Mouse (Mus musculus) mesoderm, embryonic 11.5 days (tissue): ENCODE results near the gene Frs2.
"Not testable (repeated sequence)": the region's sequence is repeated elsewhere in the genome, so short reads cannot be mapped to it uniquely, and the experiment has no call there.

Experiments
- DNase-seq: peaks from one replicate; pipeline ENCODE4 v3.0.0-alpha.2; 2012; ENCODE audit warnings: low read depth, low spot score

Frs2 gene

GRCm38 (mm10) chr10:117146421-117146820, 1.9 kb downstream of the Frs2 start:
- no peak for DNase-seq

DNA sequence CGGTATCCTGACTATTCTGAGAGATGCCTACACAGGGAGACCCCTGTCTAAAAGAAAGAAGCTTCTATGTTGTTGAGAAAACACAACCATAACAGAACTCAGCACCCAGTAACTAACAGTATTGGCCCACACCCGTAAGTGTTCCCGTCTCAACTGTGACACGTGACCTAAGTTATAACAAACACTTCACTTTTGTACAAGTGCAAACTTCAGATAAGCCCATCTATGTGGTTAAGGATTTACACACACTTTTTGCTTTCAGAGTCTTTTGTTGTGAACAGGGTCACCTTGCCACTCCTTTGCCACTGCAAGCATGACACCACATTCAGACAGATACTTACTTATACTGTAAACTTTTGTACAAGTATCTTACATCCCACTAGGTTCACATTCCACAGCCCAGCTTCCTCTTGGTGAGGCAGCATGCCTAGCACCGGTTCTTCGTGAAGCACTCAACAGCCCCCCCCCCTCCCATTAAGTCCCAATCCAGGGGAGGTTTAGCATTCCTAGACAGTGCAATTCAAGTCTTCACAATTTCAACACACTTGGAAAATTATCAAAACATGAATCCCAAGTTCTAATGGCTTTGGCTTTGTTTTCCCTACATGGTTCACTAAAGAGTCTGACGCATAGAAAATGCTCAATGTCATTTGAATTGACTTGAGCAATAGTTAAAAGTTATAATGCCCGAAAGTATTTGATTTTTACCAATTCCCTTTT, 2.6 kb downstream of the Frs2 start:
- no peak for DNase-seq

- no peak for DNase-seq
Measured at GRCm38 (mm10) chr10:117144628-117145027, 3.7 kb downstream of the Frs2 start.

- no peak for DNase-seq
Measured at GRCm38 (mm10) chr10:117144071-117144470, 4.3 kb downstream of the Frs2 start.

DNA sequence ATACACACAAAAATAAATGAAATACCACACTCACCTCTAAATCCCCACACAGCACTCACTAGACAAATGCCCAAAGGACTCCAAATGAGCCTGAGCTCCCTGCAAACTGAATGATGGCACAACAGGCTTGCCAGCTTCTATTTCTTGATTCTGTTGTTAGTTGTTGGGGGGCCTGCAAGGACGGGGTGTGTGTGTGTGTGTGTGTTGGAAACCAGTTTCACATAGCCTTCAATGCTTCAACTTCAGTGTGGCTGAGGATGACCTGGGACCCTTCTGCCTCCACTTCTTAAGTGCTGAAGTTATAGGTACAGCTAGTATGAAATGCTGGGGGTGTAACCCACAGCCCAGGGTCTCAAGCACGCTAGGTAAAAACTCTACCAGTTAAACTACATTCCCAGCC, 5.0 kb downstream of the Frs2 start:
- DNase-seq, result no peak

DNA sequence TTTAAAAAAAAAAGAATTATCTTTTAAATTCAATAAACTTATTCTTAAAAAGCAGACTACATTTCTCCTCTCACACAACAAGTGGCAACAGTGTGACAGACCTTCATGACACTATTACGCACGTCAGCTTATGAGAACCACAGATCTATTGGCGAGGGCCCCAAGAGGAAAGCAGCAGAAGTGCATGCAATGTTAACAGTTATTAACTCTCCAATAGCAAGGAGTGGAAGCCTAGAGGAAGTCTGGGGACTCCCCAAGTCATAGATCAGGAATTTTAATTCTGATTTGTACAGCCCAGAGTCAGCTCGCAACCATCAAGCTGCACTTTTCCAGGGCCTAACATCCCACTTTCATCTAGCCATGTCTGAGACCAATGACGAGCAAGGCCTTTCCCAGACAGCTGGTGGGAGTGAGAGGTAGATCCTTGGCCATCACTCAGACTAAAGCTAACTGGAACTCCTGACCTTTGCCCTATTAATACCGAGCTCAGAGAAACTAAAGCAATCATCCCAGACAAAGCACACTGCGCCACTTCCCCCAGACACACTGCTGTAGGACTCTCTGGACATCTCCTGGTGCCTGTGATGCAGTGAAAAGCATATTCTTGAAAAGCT, 6.3 kb downstream of the Frs2 start:
- peak; percentile 39 for DNase-seq

- not testable (repeated sequence) for DNase-seq
Measured at GRCm38 (mm10) chr10:117131506-117131905, 16.8 kb downstream of the Frs2 start.

- DNase-seq, result no peak
Measured at GRCm38 (mm10) chr10:117130037-117130436, 18.3 kb downstream of the Frs2 start.

DNA sequence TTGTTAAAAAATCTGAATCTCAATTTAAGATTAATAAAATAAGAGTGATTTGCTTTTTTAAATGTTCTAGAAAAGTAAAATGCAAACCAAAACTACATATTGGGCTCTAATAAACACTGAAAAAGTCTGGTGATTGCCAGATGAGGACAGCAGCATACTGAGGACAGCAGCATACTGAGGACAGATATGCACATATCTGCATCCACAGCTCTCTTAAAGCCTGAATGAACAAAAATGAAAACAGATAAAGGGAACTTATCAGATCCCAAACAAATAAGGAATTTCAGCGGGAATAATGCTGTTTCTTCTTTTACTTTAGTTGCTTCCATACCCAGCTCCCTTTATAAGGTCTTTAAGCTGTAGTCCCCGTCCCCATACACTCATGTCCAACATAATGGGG, 19.6 kb downstream of the Frs2 start:
- no peak for DNase-seq

DNA sequence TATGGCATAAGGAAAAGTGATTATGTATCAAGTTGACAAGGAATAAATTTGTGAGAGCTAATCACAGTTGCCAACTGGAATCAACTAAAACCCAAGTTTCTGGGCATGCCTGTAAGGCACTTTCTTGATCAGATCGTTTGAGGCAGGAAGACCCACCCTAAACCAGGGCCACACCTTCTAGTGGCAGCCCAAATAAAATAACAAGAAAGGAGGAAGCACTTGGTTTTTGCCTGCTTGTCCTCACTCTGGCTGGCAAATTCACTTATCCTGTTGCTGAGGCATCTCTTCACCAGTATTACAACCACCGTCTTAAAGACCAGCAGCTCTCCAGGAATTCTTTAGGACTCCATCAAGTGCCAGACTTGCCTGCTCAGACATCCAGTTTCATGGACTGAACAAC, 20.9 kb downstream of the Frs2 start:
- no peak for DNase-seq

- DNase-seq, result no peak
Measured at GRCm38 (mm10) chr10:117126719-117127118, 21.6 kb downstream of the Frs2 start.

- no peak for DNase-seq
Measured at GRCm38 (mm10) chr10:117126233-117126632, 22.1 kb downstream of the Frs2 start.

DNA sequence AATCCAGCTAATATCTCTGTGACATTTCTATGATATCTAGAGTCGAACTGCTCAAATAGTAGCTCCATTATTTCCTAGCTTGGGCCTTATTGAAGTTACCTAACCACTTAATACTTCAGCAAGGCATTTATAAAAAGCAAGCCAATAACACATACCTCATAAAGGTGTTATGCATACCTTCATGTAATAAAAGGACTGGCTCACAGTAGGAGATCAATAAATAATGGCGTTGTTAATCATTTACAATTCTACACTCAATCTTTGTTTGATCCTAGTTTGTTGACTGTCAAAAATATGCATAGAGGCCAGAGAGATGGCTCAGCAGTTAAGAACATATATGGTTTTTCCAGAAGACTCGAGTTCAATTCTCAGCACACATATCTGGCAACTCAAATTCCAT, 26.9 kb downstream of the Frs2 start:
- no peak for DNase-seq

DNA sequence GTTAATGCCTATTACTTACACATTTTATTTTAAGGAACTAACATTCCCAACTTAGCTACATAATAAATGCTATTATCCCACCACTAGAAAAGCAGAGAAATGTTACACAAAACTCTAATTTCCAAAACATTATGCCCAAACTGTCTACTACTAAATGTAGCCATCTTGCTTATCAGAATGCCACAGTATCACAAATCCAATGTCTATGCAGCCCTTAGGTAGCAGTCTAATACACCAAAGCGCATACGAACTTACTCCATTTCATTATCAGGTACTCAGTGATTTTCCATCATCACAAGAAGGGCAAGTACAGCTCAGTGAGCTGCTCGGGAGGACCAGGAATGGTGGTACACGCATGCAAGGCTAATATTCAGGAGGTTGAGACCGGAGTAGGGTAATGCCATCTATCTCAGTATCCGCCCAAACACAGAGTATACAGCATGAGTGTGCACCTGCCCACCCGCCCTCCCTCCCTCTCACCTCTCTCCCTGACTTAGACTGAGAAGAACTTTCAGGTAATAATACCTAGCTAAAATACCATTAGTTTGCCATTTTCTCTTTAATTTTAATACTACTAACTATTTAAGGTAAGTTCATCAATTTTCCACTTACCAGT, 28.2 kb downstream of the Frs2 start:
- DNase-seq, result no peak

DNA sequence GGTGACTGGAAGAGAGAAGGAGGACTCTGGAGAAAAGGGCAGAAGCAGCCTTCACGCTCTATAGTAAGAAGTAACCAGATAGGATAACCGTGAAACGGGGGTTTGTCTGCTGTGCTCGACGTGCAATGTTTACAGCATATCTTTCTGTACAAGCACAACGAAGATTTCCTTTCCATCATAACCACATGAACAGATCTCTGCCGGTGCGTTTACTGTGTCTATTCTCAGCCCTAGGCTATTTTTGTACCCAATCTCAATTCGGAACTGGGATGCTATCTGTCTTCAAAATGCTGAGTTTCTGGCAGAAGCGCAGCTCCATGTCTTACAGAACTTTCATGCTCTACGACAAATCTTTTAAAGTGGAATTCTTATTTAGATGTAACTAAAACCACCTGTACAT, 28.8 kb downstream of the Frs2 start:
- no peak for DNase-seq

DNA sequence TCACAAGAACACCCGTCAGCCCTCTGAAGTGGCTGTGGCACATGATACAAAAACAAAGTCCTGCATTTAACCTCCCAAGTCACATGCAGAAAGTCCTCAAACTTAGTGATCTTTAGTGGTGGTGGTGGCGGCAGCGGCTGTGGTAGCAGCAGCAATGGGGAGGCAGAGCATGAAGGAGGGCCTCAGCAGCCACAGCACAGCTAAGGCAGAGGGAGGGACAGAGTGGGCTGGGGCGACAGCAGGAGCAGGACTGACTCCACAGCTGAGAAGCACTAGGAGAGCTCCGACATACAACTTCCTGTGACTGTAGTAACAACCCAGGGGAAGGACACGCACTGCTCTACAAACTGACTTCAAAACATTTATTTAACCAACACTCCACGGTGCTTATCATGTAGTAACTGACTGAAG, 29.9 kb downstream of the Frs2 start:
- DNase-seq, result no peak

DNA sequence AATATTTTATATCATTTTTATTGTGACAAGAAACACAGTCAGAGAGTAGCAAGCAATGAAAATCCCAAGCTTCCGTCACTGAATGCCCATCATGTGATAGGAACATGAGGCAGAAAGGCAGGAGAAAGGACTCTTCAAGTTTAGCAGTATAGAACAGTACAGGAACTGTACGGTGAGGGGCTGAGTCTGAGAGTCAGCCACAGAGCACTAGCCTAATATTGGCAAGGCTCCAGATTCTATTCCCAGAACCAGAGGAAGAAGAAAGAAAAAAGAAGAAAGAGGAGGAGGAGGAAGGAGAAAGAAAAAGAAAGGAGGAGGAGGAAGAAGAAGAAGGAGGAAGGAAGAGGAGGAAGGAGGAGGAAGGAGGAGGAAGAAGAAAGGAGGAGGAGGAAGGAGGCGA, 32.7 kb downstream of the Frs2 start:
- DNase-seq, result no peak

GRCm38 (mm10) chr10:117112545-117112944, 35.8 kb downstream of the Frs2 start:
- DNase-seq, result no peak

GRCm38 (mm10) chr10:117111455-117111854, 36.9 kb downstream of the Frs2 start:
- DNase-seq, result no peak

- no peak for DNase-seq
Measured at GRCm38 (mm10) chr10:117110271-117110670, 38.1 kb downstream of the Frs2 start.

GRCm38 (mm10) chr10:117106686-117107085, 41.6 kb downstream of the Frs2 start:
- DNase-seq, result no peak

DNA sequence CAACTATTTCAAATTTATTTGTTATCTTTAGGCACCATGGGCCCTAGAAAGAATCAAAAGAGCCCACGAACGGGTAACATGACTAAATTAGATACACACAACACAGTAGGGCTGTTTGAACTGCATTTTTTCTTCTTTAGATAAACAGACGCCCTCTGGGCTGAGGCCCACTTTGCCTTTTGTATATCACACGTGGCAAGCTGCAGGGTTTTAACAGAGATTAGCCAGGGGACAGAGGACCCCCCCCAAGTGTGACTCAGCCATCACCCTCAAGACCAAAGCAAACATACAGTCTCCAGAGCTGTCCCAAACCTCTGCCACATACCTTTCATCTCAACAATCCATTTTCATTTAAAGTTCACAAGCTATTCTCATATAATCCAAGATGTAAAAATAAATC, 42.1 kb downstream of the Frs2 start:
- no peak for DNase-seq

DNA sequence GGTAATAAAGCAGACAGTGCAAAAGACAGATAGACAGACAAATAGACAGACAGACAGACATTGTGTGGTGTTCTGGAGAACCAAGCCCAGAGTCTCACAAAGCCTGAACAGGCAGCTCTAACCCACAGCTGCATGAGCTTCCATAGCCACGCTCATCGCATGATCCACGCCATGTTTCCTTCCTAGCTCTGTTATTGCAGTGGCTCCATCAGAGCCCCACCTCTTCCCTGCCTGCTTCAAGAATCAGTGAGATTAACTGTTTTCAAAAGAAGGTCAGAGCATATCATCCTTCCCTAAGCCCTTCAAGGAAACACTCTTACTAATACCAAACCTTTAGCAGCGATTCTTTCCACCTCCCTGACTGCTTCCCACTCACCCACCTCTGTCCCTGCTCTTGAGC, 43.3 kb downstream of the Frs2 start:
- DNase-seq, result no peak
